Mouse (Mus musculus): ENCODE data around the gene Otof.

DNA sequence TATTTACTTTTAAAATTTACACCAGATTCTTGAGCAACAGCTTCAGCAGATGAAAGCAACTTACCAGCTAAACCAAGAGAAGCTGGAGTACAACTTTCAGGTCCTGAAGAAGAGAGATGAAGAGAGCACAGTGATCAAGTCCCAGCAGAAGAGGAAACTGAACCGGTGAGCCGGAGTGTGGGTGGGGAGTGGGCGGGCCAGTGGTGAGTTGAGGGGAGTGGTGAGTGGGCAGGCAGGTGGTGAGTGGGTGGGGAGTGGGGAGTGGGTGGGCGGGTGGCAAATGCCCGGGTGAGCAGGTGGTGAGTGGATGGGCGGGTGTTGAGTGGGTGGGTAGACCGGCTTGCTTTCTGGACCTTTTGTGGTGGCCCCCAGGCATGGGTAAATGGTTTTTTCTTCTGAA lies 106.6 kb downstream of the Otof start:
- TF ChIP-seq CTCF (IDR thresholded peaks at IDR 0.05; ENCODE audit: low read depth, low read length) (no peak), POLR2A (IDR thresholded peaks at IDR 0.05; ENCODE audit: borderline replicate concordance, low read depth, low read length) (no peak)

All from bone marrow macrophage, adult 2 months (primary cell).